Mouse (Mus musculus) lung, embryonic 14.5 days (tissue): ENCODE measurements around the gene Exoc3l. TPM values are rescaled to one million over a fixed set of nuclear protein-coding genes. Genes with fewer than 3 reads are reported as not detected.

ENCODE experiments used
- ATAC-seq: fragments of 200-750 bp; cut with Nextera tagmentation; 2 replicates; pipeline ENCODE4 v1.8.0; 2017; ENCODE audit warnings: mild to moderate bottlenecking, moderate TSS enrichment, moderate library complexity; ENCODE audit not compliant: insufficient read depth
- DNase-seq: peaks from one replicate; pipeline ENCODE4 v3.0.0-alpha.2; 2015
- H3K27ac ChIP-seq: fragments of 300-500 bp; sonication (generic); 2 replicates; pipeline ENCODE4 v1.5.1; 2014; ENCODE audit warnings: low read depth, mild to moderate bottlenecking, moderate library complexity
- H3K27me3 ChIP-seq: fragments of 300-500 bp; sonication (generic); 2 replicates; pipeline ENCODE4 v1.6.1; 2014; ENCODE audit warnings: low read length, control low read depth; ENCODE audit not compliant: insufficient read depth
- H3K36me3 ChIP-seq: fragments of 300-500 bp; sonication (generic); 2 replicates; pipeline ENCODE4 v1.6.1; 2014; ENCODE audit warnings: control low read depth; ENCODE audit not compliant: insufficient read depth
- H3K4me1 ChIP-seq: fragments of 300-500 bp; sonication (generic); 2 replicates; pipeline ENCODE4 v1.6.1; 2014; ENCODE audit warnings: antibody characterized with exemption, control low read depth; ENCODE audit not compliant: insufficient read depth
- H3K4me2 ChIP-seq: fragments of 300-500 bp; sonication (generic); 2 replicates; pipeline ENCODE4 v1.6.1; 2014; ENCODE audit warnings: mild to moderate bottlenecking
- H3K4me3 ChIP-seq: fragments of 300-500 bp; sonication (generic); 2 replicates; pipeline ENCODE4 v1.5.1; 2014; ENCODE audit warnings: low read depth, low read length
- H3K9ac ChIP-seq: fragments of 300-500 bp; sonication (generic); 2 replicates; pipeline ENCODE4 v1.6.1; 2014
- H3K9me3 ChIP-seq: fragments of 300-500 bp; sonication (generic); 2 replicates; pipeline ENCODE4 v1.6.1; 2016; ENCODE audit warnings: low read depth, low read length, control low read depth
- CTCF ChIP-seq: IDR thresholded peaks from 2 replicates; pipeline ENCODE4 v1.5.1; 2016; ENCODE audit warnings: antibody characterized with exemption, low read depth
- WGBS: fragments of 180-500 bp; shearing (Covaris S2); extraction: QIAGEN DNeasy Blood & Tissue Kit; methylation state at CpG from one replicate; pipeline ENCODE4 v1.1.7; 2014; 5-methylcytosine and 5-hydroxymethylcytosine counted together
- polyA plus RNA-seq: library from polyadenylated mRNA; unstranded; fragments of >200 nt; fragmentation: Nextera tagmentation; extraction: Ambion mirVana; gene quantifications from 2 replicates; pipeline ENCODE4 v1.2.1, GENCODE M21; 2014

The Exoc3l gene
- polyA plus RNA-seq, 1 experiment from 2014 or later: 33.3 TPM

DNA sequence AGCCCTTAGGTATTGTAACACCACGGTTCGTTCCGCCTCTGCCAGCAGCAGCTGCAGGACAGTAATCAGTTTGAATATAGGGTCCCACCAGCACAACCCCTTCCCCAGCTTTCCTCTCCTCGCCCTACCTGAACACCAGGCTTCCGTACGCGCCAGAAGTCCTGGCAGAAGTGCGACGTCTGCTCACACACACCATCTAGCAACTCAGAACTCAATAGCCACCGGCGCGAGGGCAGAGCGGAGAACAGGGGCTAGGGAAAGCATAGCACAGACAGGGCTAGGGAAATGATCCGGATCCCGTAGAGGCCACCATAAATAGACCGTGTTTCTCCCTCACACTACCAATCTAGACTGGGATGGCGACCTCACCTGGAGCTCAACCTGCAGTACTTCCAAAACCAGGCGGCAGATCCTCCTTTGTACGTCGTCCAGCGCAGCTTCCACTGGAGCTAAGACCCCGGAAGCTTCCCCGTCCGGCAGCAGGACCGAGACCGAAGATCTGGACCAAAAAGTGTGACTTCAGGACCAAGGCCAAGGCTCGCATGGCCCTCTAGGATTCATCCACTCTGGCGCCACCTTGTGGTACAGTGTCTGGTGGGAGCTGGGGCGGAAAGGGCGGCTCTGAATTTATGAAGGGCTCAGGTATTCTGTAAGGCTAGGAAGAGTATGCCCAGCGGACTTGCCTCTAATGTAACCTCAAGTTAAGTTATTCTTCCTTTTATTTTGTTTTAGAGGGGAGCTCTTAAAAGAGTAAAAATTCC lies 5.2 kb downstream of the Exoc3l start:
- no peak overlapping the region for H3K27ac ChIP-seq
- no peaks in the 10 kb centered on the region; the same call in 1 of the 2 replicates for H3K4me1 ChIP-seq
- DNase-seq: peak; percentile 98
- 7% methylated on average over 31 of the region's 31 CpGs for WGBS
- H3K4me2 ChIP-seq: peak overlapping the region; percentile 84
- H3K9me3 ChIP-seq: no peaks in the 10 kb centered on the region
- H3K27me3 ChIP-seq: peaks cover 13% of the 10 kb centered on the region
- peak; percentile 96 for TF ChIP-seq CTCF
- no peak overlapping the region; the same call in 1 of the 2 replicates for H3K4me3 ChIP-seq
- H3K9ac ChIP-seq: no peak overlapping the region
- no peaks in the 10 kb centered on the region for H3K36me3 ChIP-seq
- peak; percentile 1; the same call in 1 of the 2 replicates for ATAC-seq

DNA sequence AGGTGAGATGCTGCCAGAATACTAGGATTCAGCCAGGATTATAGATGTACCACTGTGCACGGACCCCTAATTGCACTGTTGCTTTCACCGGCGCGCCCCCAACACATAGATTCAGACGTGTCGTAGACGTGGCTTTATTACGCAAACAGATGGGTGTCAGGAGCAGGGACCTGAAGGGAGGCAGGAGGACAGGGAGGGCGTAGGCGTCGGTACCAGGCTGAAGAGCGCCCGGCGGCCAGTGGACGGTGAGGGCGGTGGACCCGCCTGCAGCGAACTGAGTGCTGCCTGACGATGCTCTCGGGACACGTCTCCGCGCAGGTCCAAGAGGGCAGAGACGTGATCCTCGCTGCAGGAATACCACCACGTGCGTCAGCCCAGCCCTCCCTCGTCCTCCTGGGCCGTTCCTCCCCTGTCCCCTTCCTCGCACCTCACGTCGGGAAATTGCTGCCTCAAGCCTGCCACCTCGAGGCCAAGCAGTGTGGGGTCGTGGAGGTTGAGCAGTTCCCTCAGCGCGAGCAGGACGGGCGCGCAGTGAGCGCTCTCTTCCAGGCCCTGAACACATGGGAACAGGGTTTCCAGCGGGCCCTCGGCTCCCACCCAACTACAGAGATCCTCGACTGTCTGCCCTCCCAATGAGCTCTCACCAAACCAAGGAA lies 6.0 kb downstream of the Exoc3l start, which contains the start of gene 4931428F04Rik:
TSS of gene 4931428F04Rik (minus strand) at position 60 of the 656 bp plus-strand sequence.
- Histone ChIP-seq H3K27ac (peak within 1 kb of the TSS; percentile 75), H3K4me2 (peak within 1 kb of the TSS; percentile 84), H3K4me3 (peak within 1 kb of the TSS; percentile 51), H3K9ac (peak within 1 kb of the TSS; percentile 54), H3K36me3 (no peaks in the 10 kb centered on the region), H3K9me3 (no peaks in the 10 kb centered on the region), H3K27me3 (peaks cover 13% of the 10 kb centered on the region), H3K4me1 (no peaks in the 10 kb centered on the region; the same call in 1 of the 2 replicates)
- ATAC-seq (peak; percentile 42), DNase-seq (peak; percentile 72)
- TF ChIP-seq CTCF: peak; percentile 73
- WGBS: 1% methylated on average over 43 of the region's 43 CpGs

DNA sequence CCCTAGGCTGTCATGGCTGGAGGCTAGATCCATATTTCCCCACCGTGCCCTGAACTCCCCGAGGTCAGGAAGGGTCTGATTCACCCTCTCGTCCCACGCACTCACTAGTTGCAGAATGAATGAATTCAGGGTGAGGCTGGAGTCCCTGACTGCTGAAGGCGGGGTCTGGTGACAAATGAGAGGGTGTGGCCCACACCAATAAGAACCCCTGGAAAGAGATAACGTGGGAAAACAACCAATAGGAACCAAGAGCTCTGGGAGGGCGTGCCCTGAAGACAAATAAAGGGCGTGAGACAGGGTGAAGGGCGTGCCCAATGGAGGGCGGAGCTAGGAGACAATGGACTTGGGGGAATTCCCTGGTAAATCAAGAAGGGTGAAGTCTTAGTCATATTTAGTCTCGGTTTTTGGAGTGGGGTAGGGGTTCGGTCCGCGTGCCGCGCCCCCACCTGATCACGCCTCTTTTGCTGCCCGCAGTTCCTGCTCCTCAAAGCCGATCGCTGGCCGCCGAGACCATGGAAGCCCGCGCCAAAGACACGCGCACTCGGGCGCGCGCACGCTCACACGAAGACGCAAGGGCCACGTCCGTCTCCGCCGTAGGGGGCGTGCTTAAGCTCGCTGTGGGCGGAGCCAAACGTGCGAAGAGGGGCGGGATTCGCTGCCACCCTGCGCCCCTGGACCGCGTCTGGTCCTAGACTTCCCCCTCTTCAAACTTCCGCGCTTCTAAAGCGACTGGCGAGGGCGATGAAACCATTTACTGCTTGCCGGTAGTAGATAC lies 6.8 kb downstream of the Exoc3l start:
- peak; percentile 84 for ATAC-seq
- peak overlapping the region; percentile 51 for H3K4me3 ChIP-seq
- H3K4me2 ChIP-seq: peak overlapping the region; percentile 84
- H3K27ac ChIP-seq: peak overlapping the region; percentile 75
- H3K9me3 ChIP-seq: no peaks in the 10 kb centered on the region
- peak; percentile 98 for DNase-seq
- H3K4me1 ChIP-seq: no peaks in the 10 kb centered on the region; the same call in 1 of the 2 replicates
- peak; percentile 52; the same call in 1 of the 2 replicates for TF ChIP-seq CTCF
- H3K27me3 ChIP-seq: peaks cover 13% of the 10 kb centered on the region
- no peaks in the 10 kb centered on the region for H3K36me3 ChIP-seq
- under 1% methylated on average over 53 of the region's 53 CpGs for WGBS
- H3K9ac ChIP-seq: peak overlapping the region; percentile 54

DNA sequence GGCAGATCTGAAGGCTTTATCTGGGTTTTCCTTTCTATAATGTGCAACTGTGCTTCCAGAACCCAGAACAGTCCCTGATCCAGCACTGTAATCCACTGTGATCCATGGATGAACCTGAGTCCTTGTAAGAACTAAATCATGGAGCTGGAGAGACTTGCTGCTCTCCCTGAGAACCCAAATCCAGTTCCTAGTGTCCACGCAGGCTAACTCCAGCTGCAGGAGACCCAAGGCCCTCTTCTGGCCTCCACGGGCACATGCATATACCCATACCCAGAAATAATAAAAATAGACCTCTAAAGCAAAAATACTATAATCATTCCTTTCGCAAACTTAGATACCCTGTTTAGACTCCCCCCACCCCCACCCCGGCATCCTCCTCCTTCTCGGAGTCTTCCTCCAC lies 7.7 kb downstream of the Exoc3l start:
- Histone ChIP-seq H3K9ac (no peak overlapping the region), H3K4me1 (no peaks in the 10 kb centered on the region; the same call in 1 of the 2 replicates), H3K27ac (no peak overlapping the region), H3K27me3 (peaks cover 13% of the 10 kb centered on the region), H3K4me3 (no peak overlapping the region), H3K9me3 (no peaks in the 10 kb centered on the region), H3K36me3 (peaks cover 3% of the 10 kb centered on the region; the same call in 1 of the 2 replicates), H3K4me2 (peak overlapping the region; percentile 84)
- ATAC-seq: no peak
- TF ChIP-seq CTCF: peak; percentile 17
- 85% methylated on average over 5 of the region's 5 CpGs for WGBS
- no peak for DNase-seq

DNA sequence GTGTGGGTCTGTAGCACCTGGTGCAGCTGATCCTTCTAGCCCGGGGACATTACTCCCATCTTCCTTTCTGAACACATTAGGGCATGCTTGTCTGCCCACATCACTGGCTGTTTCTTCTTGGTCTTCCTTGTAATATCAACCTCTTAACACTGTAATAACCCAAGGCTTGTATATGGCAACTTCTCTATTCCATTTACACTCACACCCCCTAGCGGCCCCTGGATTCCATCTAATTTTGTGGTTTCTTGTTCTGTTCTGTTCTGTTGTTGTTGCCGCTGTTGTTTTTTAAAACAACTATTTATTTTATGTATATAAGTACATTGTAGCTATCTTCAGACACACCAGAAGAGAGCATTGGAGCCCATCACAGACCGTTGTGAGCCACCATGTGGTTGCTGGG lies 9.0 kb downstream of the Exoc3l start:
- ATAC-seq (no peak), DNase-seq (no peak)
- 80% methylated on average over 4 of the region's 4 CpGs for WGBS
- Histone ChIP-seq H3K36me3 (peaks cover 4% of the 10 kb centered on the region; the same call in 1 of the 2 replicates), H3K4me3 (no peak overlapping the region), H3K4me2 (no peak overlapping the region), H3K9me3 (no peaks in the 10 kb centered on the region), H3K27ac (no peak overlapping the region), H3K27me3 (peaks cover 13% of the 10 kb centered on the region), H3K4me1 (no peaks in the 10 kb centered on the region; the same call in 1 of the 2 replicates), H3K9ac (no peak overlapping the region)
- TF ChIP-seq CTCF: 0 out of 2 replicates have a peak, but pooled peaks have one; percentile 18

DNA sequence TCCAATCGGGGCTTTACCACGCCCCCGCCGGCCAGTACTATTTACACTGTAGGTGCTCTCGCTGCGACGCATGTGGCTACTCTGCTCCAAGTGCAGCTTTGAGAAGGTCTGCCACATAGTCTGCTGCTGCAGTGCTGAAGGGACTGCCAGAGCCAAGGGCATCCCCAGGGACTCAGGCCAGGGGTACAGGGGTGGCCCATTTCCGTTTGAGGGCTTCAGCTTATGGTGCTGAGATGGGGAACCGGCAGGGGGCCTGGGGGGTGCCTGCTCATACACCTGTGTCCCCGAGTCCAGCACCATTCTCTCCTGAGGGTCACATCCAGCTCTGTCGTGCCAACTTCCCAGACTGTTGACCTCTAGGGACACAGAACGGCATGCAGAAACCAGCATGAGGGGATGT lies 10.4 kb downstream of the Exoc3l start:
- ATAC-seq: no peak
- 44% methylated on average over 12 of the region's 12 CpGs for WGBS
- H3K27me3 ChIP-seq: peaks cover 9% of the 10 kb centered on the region
- H3K36me3 ChIP-seq: peaks cover 11% of the 10 kb centered on the region; the same call in 1 of the 2 replicates
- no peaks in the 10 kb centered on the region for H3K9me3 ChIP-seq
- no peak overlapping the region for H3K4me3 ChIP-seq
- no peak for DNase-seq
- no peak overlapping the region for H3K4me2 ChIP-seq
- H3K27ac ChIP-seq: no peak overlapping the region
- no peaks in the 10 kb centered on the region; the same call in 1 of the 2 replicates for H3K4me1 ChIP-seq
- TF ChIP-seq CTCF: no peak
- no peak overlapping the region for H3K9ac ChIP-seq
